Mouse (Mus musculus) liver, adult 2 months (tissue): ENCODE data around the gene Pdcd2. TPM values are rescaled to one million over a fixed set of nuclear protein-coding genes. Genes with fewer than 3 reads are reported as not detected.
A peak's percentile ranks its signal among the peaks of the same experiment; 100 is the strongest.

Source experiments
- DNase-seq: peaks from one replicate; pipeline ENCODE4 v3.0.0-alpha.2; 2011; ENCODE audit warnings: low read depth, low spot score; ENCODE audit errors: extremely low read depth
- H3K27ac ChIP-seq: fragments of 200-500 bp; replicated peaks from 2 replicates; pipeline ENCODE4 v1.5.1; 2012; ENCODE audit warnings: low read depth, mild to moderate bottlenecking, control low read depth, inconsistent platforms, low read length; ENCODE audit not compliant: insufficient read depth
- H3K27me3 ChIP-seq: fragments of 200-500 bp; 2 replicates; pipeline ENCODE4 v1.6.1; 2012; ENCODE audit warnings: mild to moderate bottlenecking, moderate library complexity, low read length, inconsistent platforms; ENCODE audit not compliant: control insufficient read depth, insufficient read depth
- H3K36me3 ChIP-seq: fragments of 200-500 bp; 2 replicates; pipeline ENCODE4 v1.6.1; 2012; ENCODE audit warnings: low read length, inconsistent platforms; ENCODE audit not compliant: control insufficient read depth, insufficient read depth
- H3K4me1 ChIP-seq: fragments of 200-500 bp; 2 replicates; pipeline ENCODE4 v1.6.1; 2011; ENCODE audit warnings: low read length; ENCODE audit not compliant: control insufficient read depth, insufficient read depth
- H3K4me3 ChIP-seq: fragments of 200-500 bp; 2 replicates; pipeline ENCODE4 v1.5.1; 2011; ENCODE audit warnings: low read depth, mild to moderate bottlenecking, control low read depth, low read length, moderate library complexity; ENCODE audit not compliant: insufficient read depth
- H3K79me2 ChIP-seq: fragments of 200-500 bp; 2 replicates; pipeline ENCODE4 v1.6.1; 2012; ENCODE audit warnings: inconsistent platforms, mild to moderate bottlenecking, low read length, moderate library complexity; ENCODE audit not compliant: control insufficient read depth, insufficient read depth
- H3K9ac ChIP-seq: fragments of 200-500 bp; 2 replicates; pipeline ENCODE4 v1.6.1; 2012; ENCODE audit warnings: low read depth, mild to moderate bottlenecking, control low read depth, inconsistent platforms, low read length
- CTCF ChIP-seq: fragments of 200-500 bp; IDR thresholded peaks from 2 replicates; pipeline ENCODE4 v1.5.1; 2011; ENCODE audit warnings: low read depth, low read length, control low read depth
- POLR2A ChIP-seq: fragments of 200-500 bp; IDR thresholded peaks from 2 replicates; pipeline ENCODE4 v1.6.1; 2011; ENCODE audit warnings: low read length, control low read depth; ENCODE audit not compliant: insufficient read depth; ENCODE audit errors: extremely low read depth
- WGBS: fragments of 180-500 bp; shearing (Covaris S2); methylation state at CpG from one replicate; pipeline ENCODE4 v1.1.7; 2018; 5-methylcytosine and 5-hydroxymethylcytosine counted together
- polyA plus RNA-seq: library from polyadenylated mRNA; depleted of rRNA; stranded (reverse); fragments of >200 nt; gene quantifications from 2 replicates; pipeline ENCODE4 v1.2.3, GENCODE M21; 2012
- total RNA-seq: library from RNA; depleted of rRNA; stranded (reverse); fragments of >200 nt; gene quantifications from 2 replicates; pipeline ENCODE4 v1.2.3, GENCODE M21; 2014

Pdcd2 gene
- total and polyA plus RNA-seq, 2 experiments: 25.1 to 25.9 TPM

GRCm38 (mm10) chr17:15518766-15519165 is 8.3 kb downstream of the Pdcd2 start:
- Histone ChIP-seq H3K9ac (no peak overlapping the region), H3K36me3 (peaks cover 75% of the 10 kb centered on the region), H3K4me1 (no peaks in the 10 kb centered on the region), H3K79me2 (no peaks in the 10 kb centered on the region), H3K27me3 (no peaks in the 10 kb centered on the region), H3K27ac (no peak overlapping the region), H3K4me3 (no peak overlapping the region)
- no peak for TF ChIP-seq CTCF
- TF ChIP-seq POLR2A: no peak
- DNase-seq: no peak
- WGBS: 97% methylated on average over 1 of the region's 1 CpGs

GRCm38 (mm10) chr17:15518186-15518585 is 8.9 kb downstream of the Pdcd2 start:
- H3K4me3 ChIP-seq: no peak overlapping the region
- H3K27me3 ChIP-seq: no peaks in the 10 kb centered on the region
- H3K79me2 ChIP-seq: no peaks in the 10 kb centered on the region
- peaks cover 76% of the 10 kb centered on the region for H3K36me3 ChIP-seq
- H3K4me1 ChIP-seq: no peaks in the 10 kb centered on the region
- TF ChIP-seq CTCF (no peak), POLR2A (no peak)
- WGBS: 94% methylated on average over 5 of the region's 5 CpGs
- no peak overlapping the region for H3K27ac ChIP-seq
- no peak overlapping the region for H3K9ac ChIP-seq
- DNase-seq: no peak

- Histone ChIP-seq H3K4me1 (no peaks in the 10 kb centered on the region), H3K36me3 (peaks cover 74% of the 10 kb centered on the region), H3K9ac (no peak overlapping the region), H3K27me3 (no peaks in the 10 kb centered on the region), H3K79me2 (no peaks in the 10 kb centered on the region), H3K27ac (no peak overlapping the region), H3K4me3 (no peak overlapping the region)
- 73% methylated on average over 5 of the region's 5 CpGs for WGBS
- no peak for DNase-seq
- no peak for TF ChIP-seq CTCF
These were observed 9.3 kb downstream of the Pdcd2 start for GRCm38 (mm10) chr17:15517776-15518175.

- no peaks in the 10 kb centered on the region for H3K79me2 ChIP-seq
- DNase-seq: no peak
- H3K27me3 ChIP-seq: no peaks in the 10 kb centered on the region
- no peaks in the 10 kb centered on the region for H3K4me1 ChIP-seq
- H3K4me3 ChIP-seq: no peak overlapping the region
- no peak overlapping the region for H3K9ac ChIP-seq
- TF ChIP-seq POLR2A (no peak), CTCF (no peak)
- peaks cover 69% of the 10 kb centered on the region for H3K36me3 ChIP-seq
- 96% methylated on average over 2 of the region's 2 CpGs for WGBS
- no peak overlapping the region for H3K27ac ChIP-seq
These were observed 16.4 kb downstream of the Pdcd2 start for GRCm38 (mm10) chr17:15510694-15511093.

- Histone ChIP-seq H3K27ac (peak within 1 kb of the TSS; percentile 65), H3K36me3 (peaks cover 11% of the 10 kb centered on the region), H3K4me3 (peak within 1 kb of the TSS; percentile 78), H3K27me3 (no peaks in the 10 kb centered on the region), H3K79me2 (peaks cover 13% of the 10 kb centered on the region; the same call in 1 of the 2 replicates), H3K4me1 (peaks cover 3% of the 10 kb centered on the region; the same call in 1 of the 2 replicates), H3K9ac (peak within 1 kb of the TSS; percentile 82)
- peak; percentile 97 for DNase-seq
- TF ChIP-seq CTCF: no peak
- TF ChIP-seq POLR2A: peak; percentile 53; the same call in 1 of the 2 replicates
- under 1% methylated on average over 63 of the region's 63 CpGs for WGBS
These were observed 27.3 kb downstream of the Pdcd2 start, which contains the start of the genes Psmb1 and Tbp for GRCm38 (mm10) chr17:15499656-15500394. Psmb1 (minus strand) TSS chr17:15499751. Tbp (plus strand) TSS chr17:15499888.

GRCm38 (mm10) chr17:15498753-15499113 is 28.4 kb downstream of the Pdcd2 start:
- Histone ChIP-seq H3K4me1 (peaks cover 3% of the 10 kb centered on the region; the same call in 1 of the 2 replicates), H3K27ac (peak overlapping the region; percentile 45), H3K27me3 (no peaks in the 10 kb centered on the region), H3K79me2 (peaks cover 13% of the 10 kb centered on the region; the same call in 1 of the 2 replicates), H3K4me3 (peak overlapping the region; percentile 25; the same call in 1 of the 2 replicates), H3K36me3 (peaks cover 11% of the 10 kb centered on the region), H3K9ac (no peak overlapping the region)
- WGBS: 39% methylated on average over 7 of the region's 7 CpGs
- TF ChIP-seq POLR2A (no peak), CTCF (no peak)
- no peak for DNase-seq
